Mouse (Mus musculus): ENCODE measurements around the gene Olfr1158.

DNA sequence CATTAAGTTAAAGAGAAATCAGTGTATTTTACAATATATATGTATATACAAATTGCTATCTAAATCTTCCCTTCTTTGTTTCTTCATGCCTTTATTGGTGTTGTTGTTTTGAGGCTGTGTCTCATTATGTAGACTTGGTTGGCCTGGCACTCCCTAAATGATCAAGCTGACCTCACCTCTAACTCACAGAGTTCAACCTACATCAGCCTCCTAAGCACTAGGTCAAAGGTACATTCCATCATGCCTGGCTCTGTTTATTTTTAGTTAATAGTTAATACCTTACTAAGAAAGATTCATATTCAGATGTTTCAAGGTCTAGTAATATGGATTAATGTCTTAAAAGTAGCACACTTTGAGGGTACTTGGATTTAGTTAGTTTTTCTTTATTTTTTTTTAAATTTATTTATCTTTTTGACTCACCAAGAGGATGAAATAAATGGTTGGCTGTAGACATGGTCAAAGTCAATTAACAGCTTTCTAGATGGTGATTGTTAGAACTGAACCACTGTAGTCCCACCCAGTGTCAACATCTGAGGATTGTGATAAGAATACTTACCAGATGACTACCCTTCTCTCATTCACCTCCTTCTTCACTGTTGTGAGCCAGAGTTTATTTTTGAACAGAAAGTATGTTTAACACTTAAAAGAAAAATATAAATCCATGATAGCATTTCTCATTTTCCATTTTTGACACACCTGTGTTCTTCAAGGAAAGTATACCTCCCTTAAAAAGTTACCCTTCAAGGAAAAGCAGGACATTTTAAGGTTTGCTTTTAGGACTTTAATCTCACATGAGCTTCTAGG lies 17.8 kb downstream of the Olfr1158 start, which contains the start of gene Olfr1160:
- TF ChIP-seq MEF2A (IDR thresholded peaks at IDR 0.05; ENCODE audit: extremely low read depth, insufficient replicate concordance, low read depth, low read length, poor library complexity, severe bottlenecking) (no peak), EP300 (IDR thresholded peaks at IDR 0.05; ENCODE audit: low read depth in 1 of 2, low read length in 2 of 2) (no peak), SMC3 (IDR thresholded peaks at IDR 0.05; ENCODE audit: low read depth, low read length) (no peak), CTCF (IDR thresholded peaks at IDR 0.05 in 2 of 3, conservative IDR thresholded peaks at IDR 0.05 in 1 of 3; ENCODE audit: control insufficient read depth in 1 of 3, insufficient read depth in 1 of 3, low read depth in 2 of 3, low read length in 3 of 3, poor library complexity in 1 of 3, severe bottlenecking in 1 of 3) (no peak), ELF1 (IDR thresholded peaks at IDR 0.05; ENCODE audit: low read depth, low read length) (no peak), HCFC1 (IDR thresholded peaks at IDR 0.05; ENCODE audit: low read depth, low read length) (no peak), E2F4 (IDR thresholded peaks at IDR 0.05; ENCODE audit: borderline replicate concordance, low read depth, low read length) (no peak), ZNF384 (IDR thresholded peaks at IDR 0.05; ENCODE audit: low read depth, low read length) (no peak), GATA1 (IDR thresholded peaks at IDR 0.05; ENCODE audit: low read depth, low read length) (no peak), USF2 (IDR thresholded peaks at IDR 0.05; ENCODE audit: borderline replicate concordance in 1 of 2, insufficient read depth in 1 of 2, low read depth in 1 of 2, low read length in 2 of 2) (no peak), UBTF (IDR thresholded peaks at IDR 0.05; ENCODE audit: borderline replicate concordance, insufficient read depth, low read depth, low read length) (no peak)
